Mouse (Mus musculus) ovary, postnatal 10 days (tissue): ENCODE measurements around the gene Slc7a10.

ENCODE experiments used
- DNase-seq: peaks from one replicate; pipeline ENCODE4 v3.0.0; 2022; ENCODE audit warnings: low spot score

Gene Slc7a10

GRCm38 (mm10) chr7:35185889-35186569, at the start of gene Slc7a10:
Gene Slc7a10, plus strand, starts transcription at chr7:35186385.
- no peak for DNase-seq

- DNase-seq = no peak
Observed at GRCm38 (mm10) chr7:35137524-35137923, 48.7 kb upstream of the Slc7a10 start.

DNA sequence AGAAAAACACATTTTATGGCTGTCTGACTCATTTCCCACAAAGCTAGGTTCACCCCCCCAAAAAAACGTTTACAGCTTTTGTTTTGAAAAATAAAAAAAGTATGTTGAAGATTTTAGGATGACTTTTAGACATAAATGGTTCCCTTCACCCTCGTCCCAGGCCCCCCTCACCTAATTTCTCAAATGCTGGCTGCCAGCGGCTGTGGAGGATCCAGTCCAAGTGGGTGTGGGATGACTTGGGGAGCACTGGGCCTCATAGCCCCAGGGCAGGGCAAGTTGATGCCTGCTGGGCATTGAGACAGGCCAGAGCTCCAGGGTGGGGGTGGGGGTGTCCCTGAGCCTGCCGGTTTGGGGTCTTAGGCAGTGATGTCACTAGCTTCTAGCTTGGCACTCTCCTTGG, 47.7 kb upstream of the Slc7a10 start:
- no peak for DNase-seq

GRCm38 (mm10) chr7:35139880-35140279, 46.3 kb upstream of the Slc7a10 start:
- DNase-seq = no peak

DNA sequence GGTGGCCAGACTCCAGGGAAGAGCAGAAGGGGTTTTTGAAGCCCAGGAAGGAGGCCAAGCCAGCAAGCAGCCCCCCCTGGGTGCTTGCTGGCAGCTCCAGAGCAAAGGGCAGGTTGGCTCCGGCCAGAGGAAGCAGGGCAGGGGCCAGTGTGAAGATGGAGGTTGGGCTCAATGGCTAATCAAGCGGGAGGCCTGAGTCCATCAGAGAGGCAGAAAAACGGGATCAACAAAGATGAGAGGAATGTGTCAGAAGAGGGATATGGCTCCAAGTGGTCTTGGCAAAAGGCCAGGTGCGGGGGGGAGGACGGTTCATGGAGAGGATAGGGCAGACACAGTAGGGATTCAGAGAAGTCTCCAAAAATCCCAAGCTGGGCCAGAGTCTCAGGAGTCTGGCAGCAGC, 44.7 kb upstream of the Slc7a10 start:
- no peak for DNase-seq

DNA sequence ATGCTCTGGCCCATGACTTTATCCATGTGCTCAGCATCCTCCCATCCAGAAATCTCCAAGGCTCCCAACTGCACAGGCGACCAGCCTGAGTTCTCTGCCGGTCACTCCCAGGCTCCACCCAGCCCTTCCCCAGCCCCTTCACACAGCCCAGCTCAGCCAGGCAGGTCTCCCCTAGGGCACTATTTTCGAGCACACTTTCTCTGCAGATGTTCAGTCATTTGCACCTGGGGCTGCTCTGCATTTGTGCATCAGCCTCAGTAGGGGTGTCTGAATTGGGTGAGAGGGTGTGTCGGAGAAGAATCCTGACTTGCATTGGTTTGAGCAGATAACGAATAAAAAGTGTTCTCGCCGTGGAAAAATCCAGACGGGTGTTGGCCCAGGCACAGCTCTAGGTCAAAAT, 43.7 kb upstream of the Slc7a10 start:
- no peak for DNase-seq

GRCm38 (mm10) chr7:35143864-35144618, 42.1 kb upstream of the Slc7a10 start:
- DNase-seq = no peak

GRCm38 (mm10) chr7:35145068-35145467, 41.1 kb upstream of the Slc7a10 start:
- no peak for DNase-seq

DNA sequence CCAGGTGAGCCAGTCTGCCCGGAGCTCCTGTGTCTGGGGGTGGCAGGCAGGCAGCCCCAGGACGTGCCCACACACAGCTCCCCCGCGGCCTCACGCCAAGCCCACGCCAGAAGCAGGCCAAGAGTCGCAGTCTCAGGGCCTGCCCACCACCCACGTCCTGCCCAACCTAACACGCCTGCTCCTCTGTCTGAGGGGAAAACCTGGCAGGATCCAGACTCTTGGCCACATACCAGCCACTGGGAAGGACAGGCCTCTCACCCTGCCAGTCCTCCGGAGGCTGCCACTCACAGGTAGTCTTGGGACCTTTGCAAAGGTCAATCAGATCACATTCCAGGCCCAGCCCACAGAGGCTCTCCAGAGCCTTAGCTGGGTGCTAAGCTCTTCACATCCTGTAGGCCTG, 39.9 kb upstream of the Slc7a10 start:
- DNase-seq = no peak

- DNase-seq = no peak
Observed at GRCm38 (mm10) chr7:35149616-35150433, 36.4 kb upstream of the Slc7a10 start.

- no peak for DNase-seq
Observed at GRCm38 (mm10) chr7:35150860-35151259, 35.3 kb upstream of the Slc7a10 start.

DNA sequence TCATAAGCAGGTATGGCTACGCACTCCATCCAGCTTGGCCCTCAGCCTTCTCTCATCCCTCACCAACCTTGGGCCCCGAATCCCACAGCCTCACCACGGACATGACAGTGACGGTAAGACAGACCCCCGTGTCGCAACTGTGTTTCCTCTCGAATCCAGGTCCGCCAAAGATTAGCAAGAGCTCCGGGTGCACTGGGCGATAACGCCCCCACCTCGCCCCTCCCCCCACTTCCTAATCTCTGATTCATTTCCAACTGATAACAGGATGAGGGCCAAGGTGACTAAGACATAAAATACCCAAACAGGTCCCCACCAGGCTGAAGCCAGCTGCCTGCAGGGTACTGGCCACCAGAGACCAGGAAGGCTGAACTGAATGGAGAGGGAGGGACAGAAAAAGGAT, 31.7 kb upstream of the Slc7a10 start:
- no peak for DNase-seq

DNA sequence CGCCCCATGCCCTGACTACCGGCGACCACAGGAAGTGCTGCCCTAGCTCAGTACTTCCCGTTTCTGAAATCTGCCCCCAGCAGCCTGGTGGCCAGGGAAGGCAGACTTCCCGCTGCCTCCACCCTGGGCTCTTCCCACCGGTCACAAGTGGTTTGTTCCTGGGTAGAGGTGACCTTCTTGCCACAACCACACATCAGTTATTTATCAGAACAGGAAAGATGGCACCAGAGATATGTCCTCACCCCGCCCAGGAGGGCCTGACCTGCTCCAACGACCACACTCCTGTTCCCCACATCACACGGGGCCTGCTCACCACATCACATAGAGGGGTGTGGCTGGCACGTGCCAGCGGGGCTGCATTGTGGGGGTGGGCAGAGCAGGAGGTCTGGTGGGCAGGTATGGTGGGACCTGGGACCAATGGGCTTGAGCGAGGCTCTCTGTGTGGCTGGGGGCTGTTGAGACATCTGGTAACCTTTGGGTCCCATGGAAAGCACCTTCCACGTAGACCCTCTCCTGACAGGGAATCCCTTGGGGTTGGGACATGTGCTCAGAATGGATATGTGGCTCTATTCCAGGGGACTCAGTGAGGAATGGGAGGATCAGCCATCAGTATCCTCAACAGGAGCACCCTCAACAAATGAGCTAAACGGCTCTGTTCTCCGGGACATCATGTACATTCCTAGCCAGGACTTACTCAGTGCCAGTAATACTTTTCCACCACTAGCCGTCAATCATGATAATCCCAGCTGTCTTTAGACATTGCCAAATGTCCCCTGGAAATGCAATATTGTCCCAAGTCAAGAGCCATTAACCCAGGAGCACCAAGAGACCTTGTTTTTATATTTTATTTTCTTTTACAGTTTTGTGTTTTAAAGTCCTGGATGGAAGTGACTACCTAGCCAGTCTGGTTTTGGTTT, 29.4 kb upstream of the Slc7a10 start:
- no peak for DNase-seq

- DNase-seq = no peak
Observed at GRCm38 (mm10) chr7:35157512-35157911, 28.7 kb upstream of the Slc7a10 start.

DNA sequence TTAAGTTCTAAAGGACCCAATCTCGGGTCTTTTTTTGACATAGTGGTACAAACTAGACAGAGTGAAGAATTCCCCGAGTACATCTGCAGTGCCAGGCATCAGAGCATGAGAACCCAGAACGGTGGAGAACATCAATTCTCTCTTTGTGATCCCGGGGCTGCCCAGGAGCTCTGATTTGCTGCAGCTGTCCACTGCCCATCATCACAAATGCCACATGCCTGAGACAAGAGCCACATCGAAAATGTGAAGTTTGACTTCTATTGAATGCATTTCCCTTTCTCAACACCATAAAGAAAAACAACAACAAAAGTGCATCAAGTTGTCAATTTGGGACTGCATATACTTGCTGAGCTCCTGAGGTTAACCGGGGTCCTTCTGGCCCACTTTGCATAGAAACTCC, 23.7 kb upstream of the Slc7a10 start:
- no peak for DNase-seq

DNA sequence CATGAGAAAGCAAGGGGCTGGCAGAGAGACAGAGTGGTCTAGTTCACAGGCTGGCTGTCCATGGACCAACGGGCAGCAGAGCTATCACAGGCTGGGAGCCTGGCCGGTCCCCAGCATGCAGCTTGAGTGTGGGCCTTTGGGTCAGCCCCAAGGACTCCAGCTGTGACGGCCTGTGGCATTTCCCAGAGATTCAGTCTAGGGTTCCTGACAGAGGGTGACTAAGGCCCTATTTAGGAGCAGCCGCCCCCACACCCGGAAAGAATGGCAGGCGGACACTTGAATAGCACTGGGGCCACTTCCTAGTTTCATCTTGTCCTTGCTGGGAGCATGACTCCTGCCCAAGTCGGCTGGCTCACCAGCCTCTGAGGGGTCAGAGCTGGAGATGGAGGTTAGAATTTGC, 22.6 kb upstream of the Slc7a10 start:
- no peak for DNase-seq

DNA sequence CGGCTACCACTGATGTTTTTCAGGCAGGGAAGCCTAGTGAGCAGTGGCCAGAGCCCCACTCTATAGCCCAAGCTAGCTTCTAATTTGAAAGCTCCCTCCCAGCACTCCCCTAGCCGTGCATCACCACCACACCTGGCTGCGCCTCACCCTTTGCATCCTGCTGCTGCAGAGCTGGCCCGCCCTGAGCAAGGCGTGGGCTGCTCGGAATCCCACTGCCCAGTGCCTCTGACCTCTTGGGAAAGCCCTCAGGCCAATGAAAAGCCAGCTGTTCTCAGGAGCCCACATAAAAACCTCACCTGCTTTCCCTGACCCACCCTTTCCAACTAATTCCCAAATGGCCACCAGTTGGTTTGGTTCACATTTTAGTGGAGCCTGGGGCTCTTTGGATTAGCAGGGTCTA, 22.1 kb upstream of the Slc7a10 start:
- DNase-seq = no peak

GRCm38 (mm10) chr7:35166988-35167387, 19.2 kb upstream of the Slc7a10 start:
- DNase-seq = no peak

GRCm38 (mm10) chr7:35167925-35168324, 18.3 kb upstream of the Slc7a10 start:
- no peak for DNase-seq

DNA sequence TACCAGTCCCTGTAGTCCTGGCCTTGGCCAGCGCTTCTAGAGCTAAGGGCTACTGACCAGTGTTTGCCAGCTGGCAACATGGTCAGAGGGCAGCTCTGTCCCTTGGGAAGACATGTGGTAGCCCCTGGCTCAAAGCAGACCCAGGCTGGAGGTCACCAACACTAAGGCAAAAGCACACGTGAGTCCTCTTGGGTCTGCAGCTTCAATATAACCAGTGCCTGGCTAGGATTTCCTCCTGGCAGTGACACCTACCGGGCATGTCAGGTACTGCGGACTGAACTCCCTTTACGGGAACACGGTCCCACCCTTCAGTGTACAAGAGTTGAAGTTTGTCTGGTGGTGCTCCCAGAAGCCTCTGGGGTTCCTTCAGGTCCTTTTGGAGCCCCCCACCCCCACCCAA, 16.8 kb upstream of the Slc7a10 start:
- peak; percentile 92 for DNase-seq

- peak; percentile 45 for DNase-seq
Observed at GRCm38 (mm10) chr7:35171867-35172382, 14.3 kb upstream of the Slc7a10 start.

DNA sequence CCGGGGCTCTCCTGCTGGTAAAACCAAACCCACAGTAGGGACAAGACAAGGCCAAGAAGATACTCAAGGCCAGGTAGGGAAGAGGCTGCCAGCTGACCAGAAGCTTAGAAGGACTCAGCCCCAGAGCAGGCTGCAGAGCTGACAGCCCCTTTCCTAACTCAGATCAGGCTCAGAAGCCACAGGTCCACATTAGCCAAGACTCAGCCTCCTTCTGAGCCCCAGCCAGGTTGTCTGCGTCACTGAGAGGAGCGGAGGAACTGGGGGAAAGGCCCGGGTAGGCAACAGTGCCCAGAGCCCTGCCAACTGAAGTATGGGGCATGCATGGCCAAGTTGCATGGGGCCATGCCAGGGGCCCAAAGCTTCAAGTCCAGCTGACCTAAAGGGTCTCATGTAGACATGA, 13.7 kb upstream of the Slc7a10 start:
- no peak for DNase-seq
